Mouse (Mus musculus) liver, embryonic 14.5 days (tissue): Measurements from ENCODE around the gene Slc26a1.

ENCODE experiments used
- CTCF ChIP-seq: IDR thresholded peaks from 2 replicates; pipeline ENCODE4 v1.5.1; 2016; ENCODE audit warnings: antibody characterized with exemption, low read depth, control low read depth
- EP300 ChIP-seq: IDR thresholded peaks from 2 replicates; pipeline ENCODE4 v1.6.1; 2016; ENCODE audit warnings: antibody characterized with exemption, low read depth

GRCm38 (mm10) chr5:108693872-108694288 lies 18.5 kb upstream of the Slc26a1 start:
- TF ChIP-seq EP300, result no peak
- no peak for TF ChIP-seq CTCF
